20 mouse cellular contexts compared by ENCODE assay signal in genomic region chr4:24928260-24928780, GRCm38 (mm10). TPM values are rescaled to one million over a fixed set of nuclear protein-coding genes. Genes with fewer than 3 reads are reported as not detected.
A peak's percentile ranks its signal among the peaks of the same experiment; 100 is the strongest.
DNase-seq lines count a peak whose midpoint lies in the region; ATAC-seq and TF ChIP-seq lines count a peak whose summit lies in the region.
"Had no signal": no experiment of that assay in that cellular context is flagged by ENCODE, and none has a peak within 500 bp of the region (broad histone marks: within the 10 kb centered on the region; RNA-seq: fewer than 3 reads in every experiment).

No protein-coding gene starts in this region.

- no peak overlapping the region for H3K9ac ChIP-seq in forebrain, embryonic 14.5 days (ENCODE audit: low read length)
- H3K9ac ChIP-seq in forebrain, embryonic 12.5 days = no peak overlapping the region
- no peak overlapping the region for H3K9ac ChIP-seq in hindbrain, embryonic 14.5 days
- no peak overlapping the region for H3K9ac ChIP-seq in hindbrain, embryonic 16.5 days (ENCODE audit: low read depth, low read length)
- no peak overlapping the region for H3K9ac ChIP-seq in stomach, postnatal 0 days (ENCODE audit: low read length)
- H3K9ac ChIP-seq: embryonic facial prominence, embryonic 12.5 days; intestine, embryonic 15.5 days had no signal

- TF ChIP-seq CTCF in stomach, postnatal 0 days (IDR thresholded peaks at IDR 0.05; ENCODE audit: low read depth) = no peak

- H3K36me3 ChIP-seq in forebrain, embryonic 14.5 days (ENCODE audit: control insufficient read depth, insufficient read depth, low read length) = no peaks in the 10 kb centered on the region
- H3K36me3 ChIP-seq in forebrain, embryonic 12.5 days (replicated peaks) = no peaks in the 10 kb centered on the region
- no peaks in the 10 kb centered on the region for H3K36me3 ChIP-seq in hindbrain, embryonic 14.5 days (replicated peaks; ENCODE audit: control insufficient read depth, insufficient read depth)
- H3K36me3 ChIP-seq in hindbrain, embryonic 16.5 days (ENCODE audit: control insufficient read depth, insufficient read depth, low read length) = no peaks in the 10 kb centered on the region
- no peaks in the 10 kb centered on the region for H3K36me3 ChIP-seq in stomach, postnatal 0 days (ENCODE audit: control insufficient read depth, insufficient read depth, low read length)
- H3K36me3 ChIP-seq: embryonic facial prominence, embryonic 12.5 days; heart, embryonic 10.5 days; intestine, embryonic 15.5 days had no signal

- no peaks in the 10 kb centered on the region for H3K27me3 ChIP-seq in forebrain, embryonic 14.5 days (replicated peaks; ENCODE audit: control insufficient read depth, insufficient read depth, low read length)
- no peaks in the 10 kb centered on the region for H3K27me3 ChIP-seq in forebrain, embryonic 12.5 days
- no peaks in the 10 kb centered on the region for H3K27me3 ChIP-seq in hindbrain, embryonic 14.5 days (ENCODE audit: control insufficient read depth, insufficient read depth, low read length)
- no peaks in the 10 kb centered on the region for H3K27me3 ChIP-seq in hindbrain, embryonic 16.5 days (replicated peaks; ENCODE audit: control insufficient read depth, insufficient read depth, low read length)
- H3K27me3 ChIP-seq in stomach, postnatal 0 days (ENCODE audit: control insufficient read depth, insufficient read depth, low read length) = no peaks in the 10 kb centered on the region
- H3K27me3 ChIP-seq: embryonic facial prominence, embryonic 12.5 days; intestine, embryonic 15.5 days had no signal

- no peaks in the 10 kb centered on the region for H3K4me1 ChIP-seq in forebrain, embryonic 14.5 days (ENCODE audit: control insufficient read depth, insufficient read depth, low read length)
- H3K4me1 ChIP-seq in forebrain, embryonic 12.5 days = no peaks in the 10 kb centered on the region
- no peaks in the 10 kb centered on the region for H3K4me1 ChIP-seq in hindbrain, embryonic 14.5 days (replicated peaks; ENCODE audit: control insufficient read depth, insufficient read depth, low read length)
- H3K4me1 ChIP-seq in hindbrain, embryonic 16.5 days (ENCODE audit: control insufficient read depth, insufficient read depth, low read depth, low read length) = no peaks in the 10 kb centered on the region
- no peaks in the 10 kb centered on the region for H3K4me1 ChIP-seq in stomach, postnatal 0 days (replicated peaks; ENCODE audit: control insufficient read depth, insufficient read depth)
- H3K4me1 ChIP-seq: embryonic facial prominence, embryonic 12.5 days; heart, embryonic 10.5 days; intestine, embryonic 15.5 days had no signal

- WGBS in forebrain, embryonic 14.5 days = 71% methylated on average over 5 of the region's 5 CpGs
- WGBS in forebrain, embryonic 12.5 days = 87% methylated on average over 5 of the region's 5 CpGs
- 73% methylated on average over 5 of the region's 5 CpGs for WGBS in hindbrain, embryonic 14.5 days
- 69% methylated on average over 5 of the region's 5 CpGs for WGBS in hindbrain, embryonic 16.5 days
- WGBS in stomach, postnatal 0 days = 57% methylated on average over 5 of the region's 5 CpGs

- DNase-seq in forebrain, embryonic 14.5 days (ENCODE audit: low spot score) = peak; percentile 17
- no peak for DNase-seq in hindbrain, embryonic 14.5 days (ENCODE audit: low spot score)
- peak; percentile 11 for DNase-seq in 3134 (ENCODE audit: extremely low read depth, insufficient read length, low spot score)
- peak; percentile 59 for DNase-seq in NIH3T3 (ENCODE audit: low read depth)
- no peak for DNase-seq in stomach, postnatal 0 days (ENCODE audit: low spot score)
- no peak for DNase-seq in thymus, adult 18-20 months
- DNase-seq: adrenal gland, postnatal 14 days; cerebellum, adult 11-12 months; cerebellum, adult 9-10 months; cerebellum, postnatal 25 days; gastrocnemius, postnatal 36 days; heart, adult 11 months; heart, postnatal 4 days; kidney, adult 18-20 months had no signal

- H3K27ac ChIP-seq in forebrain, embryonic 14.5 days (ENCODE audit: low read depth, low read length) = no peak overlapping the region
- no peak overlapping the region for H3K27ac ChIP-seq in forebrain, embryonic 12.5 days
- H3K27ac ChIP-seq in hindbrain, embryonic 14.5 days = no peak overlapping the region
- no peak overlapping the region for H3K27ac ChIP-seq in hindbrain, embryonic 16.5 days (ENCODE audit: low read depth, low read length)
- H3K27ac ChIP-seq in stomach, postnatal 0 days (replicated peaks) = no peak overlapping the region
- H3K27ac ChIP-seq: embryonic facial prominence, embryonic 12.5 days; heart, embryonic 10.5 days; intestine, embryonic 15.5 days had no signal

- H3K4me2 ChIP-seq in forebrain, embryonic 14.5 days (ENCODE audit: low read length) = no peak overlapping the region
- H3K4me2 ChIP-seq in forebrain, embryonic 12.5 days = no peak overlapping the region
- no peak overlapping the region for H3K4me2 ChIP-seq in hindbrain, embryonic 14.5 days (replicated peaks)
- no peak overlapping the region for H3K4me2 ChIP-seq in hindbrain, embryonic 16.5 days (ENCODE audit: low read length)
- no peak overlapping the region for H3K4me2 ChIP-seq in stomach, postnatal 0 days (replicated peaks; ENCODE audit: low read depth)
- H3K4me2 ChIP-seq: embryonic facial prominence, embryonic 12.5 days; intestine, embryonic 15.5 days had no signal

- H3K4me3 ChIP-seq in forebrain, embryonic 14.5 days (ENCODE audit: low read depth, low read length) = no peak overlapping the region
- H3K4me3 ChIP-seq in forebrain, embryonic 12.5 days (replicated peaks) = no peak overlapping the region
- H3K4me3 ChIP-seq in hindbrain, embryonic 14.5 days (replicated peaks; ENCODE audit: low read length) = no peak overlapping the region
- H3K4me3 ChIP-seq in hindbrain, embryonic 16.5 days (ENCODE audit: low read length) = no peak overlapping the region
- no peak overlapping the region for H3K4me3 ChIP-seq in stomach, postnatal 0 days (ENCODE audit: low read depth, low read length)
- H3K4me3 ChIP-seq: embryonic facial prominence, embryonic 12.5 days; heart, embryonic 10.5 days; intestine, embryonic 15.5 days had no signal

- no peaks in the 10 kb centered on the region for H3K9me3 ChIP-seq in forebrain, embryonic 14.5 days (replicated peaks; ENCODE audit: control insufficient read depth, low read length)
- no peaks in the 10 kb centered on the region for H3K9me3 ChIP-seq in forebrain, embryonic 12.5 days
- no peaks in the 10 kb centered on the region for H3K9me3 ChIP-seq in hindbrain, embryonic 14.5 days (ENCODE audit: control insufficient read depth, low read length)
- no peaks in the 10 kb centered on the region for H3K9me3 ChIP-seq in hindbrain, embryonic 16.5 days (ENCODE audit: control insufficient read depth, low read length)
- H3K9me3 ChIP-seq in stomach, postnatal 0 days (ENCODE audit: control insufficient read depth, low read length) = no peaks in the 10 kb centered on the region
- H3K9me3 ChIP-seq: embryonic facial prominence, embryonic 12.5 days; heart, embryonic 10.5 days; intestine, embryonic 15.5 days had no signal

- ATAC-seq in forebrain, embryonic 14.5 days = peak; percentile 26; the same call in 1 of the 2 replicates
- ATAC-seq in forebrain, embryonic 12.5 days (ENCODE audit: low FRiP score) = no peak
- ATAC-seq in hindbrain, embryonic 14.5 days (ENCODE audit: low FRiP score) = peak; percentile 62
- ATAC-seq in hindbrain, embryonic 16.5 days = no peak
- ATAC-seq in stomach, postnatal 0 days (ENCODE audit: low FRiP score, low TSS enrichment) = no peak
- ATAC-seq: activated CD4-positive, CD25-positive, alpha-beta regulatory T cell, adult 4 months; intestine, embryonic 15.5 days had no signal

- no peak for TF ChIP-seq EP300 in stomach, postnatal 0 days (optimal IDR thresholded peaks at IDR 0.05)

RNA-seq across cellular contexts. Expression of gene Ndufaf4, which starts 30.4 kb away (rescaled TPM):
- 62.9 and 69.9 TPM in 2 replicates for polyA plus RNA-seq in forebrain, embryonic 14.5 days (2014; fragmentation: Nextera tagmentation; extraction: Ambion mirVana)
- 59.8 and 65.6 TPM in 2 replicates for polyA plus RNA-seq in forebrain, embryonic 12.5 days (2016; fragmentation: Nextera tagmentation; extraction: Ambion mirVana)
- polyA plus RNA-seq in hindbrain, embryonic 14.5 days (2014; fragmentation: Nextera tagmentation; extraction: Ambion mirVana) = 74.2 and 78.9 TPM in 2 replicates
- polyA plus RNA-seq in hindbrain, embryonic 16.5 days (2015; fragmentation: Nextera tagmentation; extraction: Ambion mirVana) = 60.0 and 65.2 TPM in 2 replicates
- 39.6 and 42.3 TPM in 2 replicates for polyA plus RNA-seq in stomach, postnatal 0 days (2015; fragmentation: Nextera tagmentation; extraction: Ambion mirVana)

RNA-seq across cellular contexts. Expression of gene Gpr63, which starts 37.9 kb away (rescaled TPM):
- 3.0 and 4.3 TPM in 2 replicates for polyA plus RNA-seq in forebrain, embryonic 14.5 days (2014; fragmentation: Nextera tagmentation; extraction: Ambion mirVana)
- polyA plus RNA-seq in forebrain, embryonic 12.5 days (2016; fragmentation: Nextera tagmentation; extraction: Ambion mirVana) = 2.3 and 2.6 TPM in 2 replicates
- polyA plus RNA-seq in hindbrain, embryonic 14.5 days (2014; fragmentation: Nextera tagmentation; extraction: Ambion mirVana) = 2.2 and 2.7 TPM in 2 replicates
- 1.4 and 1.7 TPM in 2 replicates for polyA plus RNA-seq in hindbrain, embryonic 16.5 days (2015; fragmentation: Nextera tagmentation; extraction: Ambion mirVana)
- 0.38 and 0.47 TPM in 2 replicates for polyA plus RNA-seq in stomach, postnatal 0 days (2015; fragmentation: Nextera tagmentation; extraction: Ambion mirVana)
- polyA plus RNA-seq: activated CD4-positive, CD25-positive, alpha-beta regulatory T cell, adult 4 months had no signal

Comparison
In these comparisons a context has a peak if more than half of its experiments do, and no peak if none do; other contexts are left out.
1. ATAC-seq: peak in forebrain, embryonic 14.5 days (single experiment) and hindbrain, embryonic 14.5 days (single experiment); none in forebrain, embryonic 12.5 days (single experiment), hindbrain, embryonic 16.5 days (single experiment) and stomach, postnatal 0 days (single experiment).
2. DNase-seq: peak in forebrain, embryonic 14.5 days (single experiment), 3134 (single experiment) and NIH3T3 (single experiment); none in hindbrain, embryonic 14.5 days (single experiment), stomach, postnatal 0 days (single experiment) and thymus, adult 18-20 months (0 of 2).